Mouse (Mus musculus) urinary bladder, adult 18-20 months (tissue): Measurements from ENCODE around the gene Engase.

ENCODE experiments used
- DNase-seq, 2 experiments: peaks; one replicate each; pipeline ENCODE4 v3.0.0; 2022; ENCODE audit warnings: low spot score in 2 of 2, mixed read lengths in 2 of 2

The Engase gene

DNA sequence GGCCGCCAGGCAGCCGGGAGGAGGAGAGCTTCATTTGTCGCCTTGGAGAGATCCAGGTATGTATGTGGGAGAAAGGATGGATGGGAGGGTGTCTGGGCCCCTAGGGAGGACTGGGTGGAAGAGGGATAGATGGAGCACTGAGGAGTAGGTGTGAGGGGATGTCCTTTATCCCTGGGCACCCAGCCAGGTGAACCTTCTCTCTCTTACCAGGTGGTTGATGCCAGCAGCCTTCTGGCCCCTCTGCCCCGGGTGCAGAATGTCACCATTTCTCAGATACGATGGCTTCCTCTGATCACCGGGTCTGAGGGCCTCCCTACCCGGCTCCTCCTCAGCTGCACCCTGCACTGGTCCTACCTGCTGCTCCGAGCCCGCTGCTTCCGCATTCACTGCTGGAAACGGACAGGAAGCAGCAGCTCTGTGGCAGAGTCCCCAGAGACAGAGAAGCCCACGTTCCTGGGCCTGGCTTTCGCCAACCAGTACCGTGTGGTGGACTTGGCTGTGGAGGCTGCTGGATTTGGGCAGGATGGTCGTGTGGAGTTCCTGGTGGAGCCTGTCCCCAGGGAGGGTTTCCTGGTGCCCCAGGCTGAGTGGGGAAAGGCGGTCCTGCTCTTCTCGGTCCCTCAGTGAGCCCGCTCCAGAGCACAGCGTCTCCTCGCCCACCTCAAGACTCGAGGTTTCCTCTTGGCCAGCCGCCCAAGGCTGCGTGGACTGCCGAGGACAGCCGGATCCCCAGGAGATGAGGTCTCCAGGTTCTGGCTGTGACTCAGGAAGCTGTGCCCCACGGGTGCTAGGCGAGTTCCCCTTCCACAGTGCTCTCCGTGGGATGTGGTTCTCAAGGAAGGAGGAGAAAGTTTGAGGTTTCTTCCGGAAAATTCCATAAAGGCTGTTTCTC lies 10.5 kb downstream of the Engase start:
- DNase-seq: no peak

DNA sequence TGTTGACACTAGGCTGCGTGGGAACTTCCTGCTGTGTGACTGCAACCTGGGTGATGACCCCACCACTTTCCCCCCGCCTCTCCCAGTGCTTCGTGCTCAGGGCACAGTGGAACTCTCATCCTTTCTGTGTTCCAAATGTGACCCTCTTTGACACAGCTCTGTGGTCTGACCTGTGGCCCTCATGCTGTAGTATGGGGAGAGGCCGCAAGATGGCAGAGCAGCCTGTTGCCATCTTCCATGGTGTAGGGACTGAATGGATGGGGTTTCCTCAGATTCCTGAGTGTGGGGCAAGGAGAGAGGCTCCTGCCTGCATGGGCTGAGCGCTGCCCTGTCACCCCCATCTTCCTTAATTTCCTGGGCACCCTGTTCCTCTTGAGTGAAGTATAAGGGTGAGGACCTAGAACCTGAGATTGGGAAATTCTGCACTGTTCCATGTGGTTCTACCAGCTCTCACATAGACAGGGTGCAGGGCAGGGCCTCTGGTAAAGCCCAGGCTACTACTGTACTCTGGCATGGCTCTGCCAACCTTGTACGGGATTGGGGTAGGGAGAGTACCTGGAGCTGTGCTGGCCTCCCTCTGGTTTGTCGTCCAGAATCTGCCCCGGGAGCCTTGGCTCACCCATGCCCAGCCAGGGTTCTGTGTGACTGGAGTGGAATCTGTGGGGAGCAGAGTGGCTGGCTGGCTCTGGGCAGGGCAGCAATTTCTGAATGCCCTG lies 11.7 kb downstream of the Engase start:
- no peak for DNase-seq

- DNase-seq: no peak
These were observed 12.3 kb downstream of the Engase start for GRCm38 (mm10) chr11:118488907-118489270.

DNA sequence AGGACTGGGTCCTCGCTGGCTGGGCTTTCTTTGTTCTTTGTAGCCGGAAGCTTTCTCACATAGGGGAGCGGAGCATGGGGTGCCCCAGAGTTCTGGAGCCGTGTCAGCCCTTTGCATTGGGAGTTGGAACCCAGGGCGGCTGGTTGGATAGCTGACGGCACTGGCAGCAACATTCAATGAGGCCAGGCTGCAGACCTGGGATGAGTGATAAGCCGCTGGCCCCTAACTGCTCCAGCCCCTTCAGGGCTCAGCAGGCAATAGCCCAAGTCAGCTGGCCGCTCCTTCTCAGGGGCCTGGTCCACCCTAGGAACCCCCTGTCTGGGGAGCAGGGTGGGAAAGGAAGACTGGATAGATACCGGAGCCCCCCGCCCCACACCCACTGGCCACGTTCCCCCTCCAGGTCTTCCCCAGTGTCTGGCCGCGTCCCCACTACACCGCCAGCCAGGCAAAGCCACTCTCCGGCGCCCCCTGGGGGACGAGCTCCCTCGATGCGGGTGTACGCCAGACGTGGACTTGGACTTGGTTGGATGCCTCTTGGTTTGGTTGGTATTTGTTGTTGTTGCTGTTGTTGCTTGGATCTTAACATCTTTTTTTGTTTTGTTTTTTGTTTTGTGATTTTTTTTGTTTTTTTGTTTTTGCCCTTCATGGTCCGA lies 14.1 kb downstream of the Engase start:
- peak; percentile 66 to 85 for DNase-seq

GRCm38 (mm10) chr11:118491230-118491629 lies 14.6 kb downstream of the Engase start:
- DNase-seq: no peak

- DNase-seq: no peak
These were observed 16.8 kb downstream of the Engase start for GRCm38 (mm10) chr11:118493458-118493857.

GRCm38 (mm10) chr11:118494001-118494737 lies 17.5 kb downstream of the Engase start:
- no peak for DNase-seq

DNA sequence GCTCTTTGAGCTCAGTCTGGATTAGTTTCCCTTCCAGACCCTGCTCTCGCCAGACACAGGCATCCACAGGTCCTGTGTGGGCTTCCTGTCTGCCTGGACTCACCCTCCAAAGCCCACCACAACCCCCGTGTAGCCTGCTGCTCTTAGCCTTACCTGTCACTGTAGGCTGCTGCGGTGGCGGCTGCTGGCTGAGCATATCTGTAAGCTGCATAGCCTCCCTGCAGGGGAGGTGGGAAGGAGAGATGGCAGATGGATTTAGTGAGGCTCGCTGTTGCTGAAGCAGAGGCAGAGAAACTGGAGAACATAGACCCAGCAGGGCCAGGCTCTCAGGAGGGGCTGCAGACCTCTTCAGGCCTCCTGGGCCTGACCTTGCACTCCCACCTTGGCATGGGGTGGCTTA lies 18.4 kb downstream of the Engase start:
- no peak for DNase-seq

DNA sequence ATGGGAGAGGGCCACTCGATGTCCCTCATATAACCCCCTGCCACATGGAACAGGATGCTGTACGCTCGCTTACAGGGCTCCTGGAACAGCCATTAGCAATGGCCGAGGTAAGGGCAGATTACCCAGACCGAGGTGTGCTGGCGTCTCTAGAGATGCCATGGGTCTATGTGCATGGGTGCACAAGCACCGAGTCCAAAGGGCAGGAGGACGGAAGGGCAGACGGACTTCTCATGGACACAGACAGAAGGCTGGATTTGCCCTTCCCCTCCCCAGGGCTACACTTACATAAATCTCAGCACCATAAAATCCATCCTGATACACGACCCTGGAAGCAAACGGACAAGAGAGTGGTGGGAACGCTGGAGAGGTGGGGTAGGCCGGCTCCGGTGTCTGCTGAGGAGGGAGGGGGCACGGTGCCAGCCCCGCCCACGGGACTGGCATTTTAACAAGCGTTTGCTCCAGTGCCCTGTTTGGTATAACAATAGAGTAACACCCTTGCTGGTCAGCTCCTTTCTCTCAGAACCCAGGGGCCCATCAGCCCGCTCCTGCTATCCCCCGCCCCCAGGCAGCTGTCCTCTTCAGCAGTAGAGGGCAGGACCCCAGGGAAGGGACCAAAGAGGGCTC lies 19.5 kb downstream of the Engase start:
- DNase-seq: no peak

DNA sequence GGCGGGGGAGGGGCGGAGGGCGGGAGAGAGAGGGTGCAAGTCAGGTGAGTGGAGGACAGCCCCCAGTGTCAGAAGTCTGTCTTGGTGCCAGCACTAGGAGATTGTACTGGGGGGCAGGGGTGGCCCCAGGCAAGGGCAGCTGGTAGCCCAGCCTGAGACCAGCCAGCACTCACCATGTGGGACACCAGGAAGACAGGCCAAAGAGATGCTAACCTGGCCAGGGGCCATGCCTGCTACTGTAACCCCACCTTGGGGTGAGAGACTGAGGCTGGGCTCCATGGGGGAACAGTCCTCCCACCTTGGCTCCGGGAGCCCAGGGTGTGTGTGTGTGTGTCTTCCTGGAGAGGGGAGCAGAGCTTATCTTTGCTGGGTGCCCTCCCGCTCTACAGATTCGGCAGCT lies 26.4 kb downstream of the Engase start:
- DNase-seq: no peak

GRCm38 (mm10) chr11:118503418-118504179 lies 27.0 kb downstream of the Engase start:
- no peak for DNase-seq

- no peak for DNase-seq
These were observed 27.5 kb downstream of the Engase start for GRCm38 (mm10) chr11:118504180-118504454.

DNA sequence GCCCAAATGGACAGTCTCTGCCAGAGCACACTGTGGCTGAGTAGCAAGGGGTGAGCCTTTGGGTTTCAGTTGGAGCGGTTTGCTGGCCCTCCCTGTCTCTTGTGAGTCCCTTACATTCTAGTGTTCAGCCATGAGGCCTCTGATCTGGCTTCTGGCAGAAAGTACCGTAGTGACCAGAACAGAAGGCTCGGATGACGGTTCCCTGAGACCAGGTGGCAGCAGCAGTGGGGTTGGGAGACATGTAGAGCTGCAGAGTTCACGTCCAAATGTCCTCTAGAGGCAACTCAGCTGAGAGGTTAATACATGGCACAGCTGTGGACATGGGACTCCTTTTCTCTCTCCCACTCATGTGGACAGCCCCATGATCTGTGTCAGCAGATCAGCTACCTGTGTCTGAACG lies 30.5 kb downstream of the Engase start:
- no peak for DNase-seq

DNA sequence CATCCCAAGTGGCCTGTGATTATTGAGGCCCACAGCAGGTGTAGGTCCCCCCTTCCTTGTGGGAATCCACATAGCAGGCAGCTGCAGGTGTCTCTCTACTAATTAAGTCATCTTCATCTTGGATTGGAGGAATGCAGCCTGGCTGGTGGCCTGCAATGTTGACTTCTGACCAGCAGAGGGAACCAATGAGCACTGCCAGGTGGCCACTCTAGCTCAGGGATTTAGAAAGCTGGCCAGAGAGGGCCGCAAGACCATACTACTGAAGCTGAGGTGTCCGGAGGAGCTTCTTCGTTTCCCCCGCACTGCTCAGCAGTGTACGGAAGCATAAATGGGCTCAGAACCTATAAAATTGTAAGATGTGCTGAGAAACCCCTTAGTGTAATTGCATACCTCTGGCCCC lies 31.3 kb downstream of the Engase start:
- DNase-seq: peak; percentile 40 to 66

DNA sequence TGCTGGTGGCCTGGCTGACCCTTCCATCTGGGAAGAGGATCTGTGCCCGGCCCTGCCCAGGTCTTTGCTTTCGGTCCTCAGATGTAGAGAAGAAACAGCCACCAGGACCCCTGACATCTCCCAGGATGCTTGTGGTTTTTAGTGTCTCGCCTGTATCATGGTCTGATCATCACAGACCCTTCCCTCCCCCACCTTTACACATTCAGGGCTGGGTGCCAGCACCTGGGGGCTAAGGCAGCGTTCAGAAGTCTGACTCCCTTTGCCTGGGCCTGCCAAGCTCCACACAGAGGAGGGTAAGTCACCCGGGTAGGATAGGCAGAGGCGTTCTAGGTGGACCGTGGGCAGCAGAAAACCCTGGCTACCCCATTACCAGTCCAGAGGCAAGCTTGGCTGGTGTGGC lies 31.7 kb downstream of the Engase start:
- DNase-seq: no peak

GRCm38 (mm10) chr11:118511851-118512250 lies 35.2 kb downstream of the Engase start:
- DNase-seq: no peak

DNA sequence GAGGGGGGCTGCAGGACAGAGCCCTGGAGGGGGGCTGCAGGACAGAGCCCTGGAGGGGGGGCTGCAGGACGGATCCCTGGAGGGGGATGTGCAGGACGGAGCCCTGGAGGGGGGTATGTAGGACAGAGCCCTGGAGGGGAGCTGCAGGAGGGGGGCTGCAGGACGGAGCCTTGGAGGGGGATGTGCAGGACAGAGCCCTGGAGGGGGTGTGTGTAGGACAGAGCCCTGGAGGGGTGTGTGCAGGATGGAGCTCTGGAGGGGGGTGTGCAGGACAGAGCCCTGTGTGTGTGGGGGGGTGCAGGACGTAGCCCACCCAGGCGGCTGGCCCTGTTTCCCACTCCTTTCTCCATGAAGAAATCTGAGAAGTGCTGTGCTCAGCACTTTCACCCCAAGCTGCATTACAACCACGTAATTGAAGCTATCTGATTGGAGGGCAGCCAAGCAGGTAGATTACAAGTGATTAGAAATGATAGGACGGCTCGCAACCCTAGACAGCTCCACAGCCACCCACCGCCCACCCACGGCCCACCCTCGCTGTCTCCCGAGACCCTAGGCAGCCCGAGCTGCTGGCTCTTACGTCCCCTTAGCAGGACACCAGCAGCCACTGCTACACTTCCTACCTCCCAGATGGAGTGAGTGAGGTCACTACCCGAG lies 35.8 kb downstream of the Engase start:
- DNase-seq: no peak

DNA sequence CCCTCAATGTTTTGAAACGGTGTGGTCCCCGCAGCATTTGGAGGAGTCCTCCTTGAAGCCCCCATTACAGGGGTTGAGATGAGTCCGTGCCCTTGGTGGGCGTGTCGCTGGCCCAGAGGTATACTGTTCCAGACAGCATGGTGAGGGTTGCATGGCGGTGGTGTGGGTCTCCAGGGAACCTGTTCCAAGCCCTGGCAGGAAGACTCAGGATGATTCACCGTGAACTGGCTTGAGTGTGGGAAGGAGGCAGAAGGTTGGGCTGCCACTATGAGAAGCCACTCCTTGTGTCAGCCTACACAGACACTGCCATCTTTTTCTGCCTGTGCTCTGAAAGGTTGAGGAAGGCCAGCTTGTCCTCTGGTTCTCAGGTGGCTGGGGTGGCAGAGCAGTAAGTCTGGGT lies 41.3 kb downstream of the Engase start:
- no peak for DNase-seq

- DNase-seq: no peak
These were observed 42.1 kb downstream of the Engase start for GRCm38 (mm10) chr11:118518743-118519142.

- no peak for DNase-seq
These were observed 43.6 kb downstream of the Engase start for GRCm38 (mm10) chr11:118520251-118520650.
